Mouse (Mus musculus) liver, embryonic 11.5 days (tissue): ENCODE measurements around the gene Prdx6. TPM values are rescaled to one million over a fixed set of nuclear protein-coding genes. Genes with fewer than 3 reads are reported as not detected.

Experiments used
- ATAC-seq: fragments of 200-750 bp; cut with Nextera tagmentation; replicated peaks from 2 replicates; pipeline ENCODE4 v1.8.0; 2017; ENCODE audit warnings: moderate number of reproducible peaks, mild to moderate bottlenecking, moderate TSS enrichment, moderate library complexity; ENCODE audit not compliant: low FRiP score
- DNase-seq: peaks from one replicate; pipeline ENCODE4 v3.0.0-alpha.2; 2017; ENCODE audit warnings: low spot score
- H3K27ac ChIP-seq: fragments of 300-500 bp; sonication (generic); 2 replicates; pipeline ENCODE4 v1.5.1; 2014; ENCODE audit warnings: mild to moderate bottlenecking, low read depth, low read length, control low read depth
- H3K27me3 ChIP-seq: fragments of 300-500 bp; sonication (generic); replicated peaks from 2 replicates; pipeline ENCODE4 v1.6.1; 2014; ENCODE audit warnings: low read length, mixed read lengths; ENCODE audit not compliant: control insufficient read depth, insufficient read depth
- H3K36me3 ChIP-seq: fragments of 300-500 bp; sonication (generic); 2 replicates; pipeline ENCODE4 v1.6.1; 2014; ENCODE audit warnings: mild to moderate bottlenecking, low read length, moderate library complexity, mixed read lengths; ENCODE audit not compliant: control insufficient read depth, insufficient read depth
- H3K4me1 ChIP-seq: fragments of 300-500 bp; sonication (generic); replicated peaks from 2 replicates; pipeline ENCODE4 v1.6.1; 2014; ENCODE audit warnings: low read length, mixed read lengths; ENCODE audit not compliant: control insufficient read depth, insufficient read depth
- H3K4me2 ChIP-seq: fragments of 300-500 bp; sonication (generic); 2 replicates; pipeline ENCODE4 v1.6.1; 2014; ENCODE audit warnings: mild to moderate bottlenecking, control low read depth, moderate library complexity
- H3K4me3 ChIP-seq: fragments of 300-500 bp; sonication (generic); 2 replicates; pipeline ENCODE4 v1.5.1; 2014; ENCODE audit warnings: low read depth, low read length, control low read depth
- H3K9ac ChIP-seq: fragments of 300-500 bp; sonication (generic); 2 replicates; pipeline ENCODE4 v1.6.1; 2014; ENCODE audit warnings: low read depth, low read length, control low read depth
- H3K9me3 ChIP-seq: fragments of 300-500 bp; sonication (generic); 2 replicates; pipeline ENCODE4 v1.6.1; 2016; ENCODE audit warnings: low read length, inconsistent platforms, mixed read lengths; ENCODE audit not compliant: control insufficient read depth
- WGBS: fragments of 180-500 bp; shearing (Covaris S2); extraction: QIAGEN DNeasy Blood & Tissue Kit; methylation state at CpG from one replicate; pipeline ENCODE4 v1.1.7; 2014; 5-methylcytosine and 5-hydroxymethylcytosine counted together
- polyA plus RNA-seq: library from polyadenylated mRNA; unstranded; fragments of >200 nt; fragmentation: Nextera tagmentation; extraction: Ambion mirVana; gene quantifications from 2 replicates; pipeline ENCODE4 v1.2.1, GENCODE M21; 2014

The Prdx6 gene
- polyA plus RNA-seq, 1 experiment from 2014 or later: 744 TPM

GRCm38 (mm10) chr1:161269346-161269745 lies 18.3 kb upstream of the Prdx6 start:
- no peak overlapping the region for H3K4me3 ChIP-seq
- peaks cover 10% of the 10 kb centered on the region for H3K4me1 ChIP-seq
- no peak overlapping the region for H3K9ac ChIP-seq
- no peaks in the 10 kb centered on the region for H3K36me3 ChIP-seq
- no peaks in the 10 kb centered on the region for H3K27me3 ChIP-seq
- H3K27ac ChIP-seq: peak overlapping the region; percentile 26; the same call in 1 of the 2 replicates
- H3K9me3 ChIP-seq: no peaks in the 10 kb centered on the region
- no peak overlapping the region for H3K4me2 ChIP-seq
- ATAC-seq: peak; percentile 38; the same call in 1 of the 2 replicates
- no peak for DNase-seq
- 59% methylated on average over 4 of the region's 4 CpGs for WGBS

GRCm38 (mm10) chr1:161268884-161269283 lies 17.9 kb upstream of the Prdx6 start:
- Histone ChIP-seq H3K27me3 (no peaks in the 10 kb centered on the region), H3K27ac (peak overlapping the region; percentile 26; the same call in 1 of the 2 replicates), H3K4me3 (no peak overlapping the region), H3K36me3 (no peaks in the 10 kb centered on the region), H3K4me2 (no peak overlapping the region), H3K4me1 (peaks cover 10% of the 10 kb centered on the region), H3K9me3 (no peaks in the 10 kb centered on the region), H3K9ac (no peak overlapping the region)
- DNase-seq: no peak
- 38% methylated on average over 5 of the region's 5 CpGs for WGBS
- peak; percentile 86 for ATAC-seq

DNA sequence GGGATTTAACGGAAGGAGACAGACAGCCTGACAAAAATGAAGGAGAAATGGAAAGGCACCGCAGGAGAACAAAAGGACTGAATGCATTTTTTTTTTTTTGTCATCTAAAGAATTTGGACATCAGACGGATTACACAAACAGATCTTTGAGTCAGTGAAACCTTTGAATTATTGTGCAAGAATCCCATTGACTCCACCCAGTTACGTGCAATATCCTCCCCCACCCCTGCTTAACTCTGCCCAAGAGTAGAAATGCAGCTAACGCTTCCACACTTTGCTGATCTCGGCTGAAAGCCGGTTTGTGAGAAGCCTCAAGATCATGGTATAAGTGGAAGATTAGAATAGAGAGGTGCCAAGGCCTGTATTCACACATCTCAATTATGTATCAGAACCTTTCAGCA lies 17.1 kb upstream of the Prdx6 start:
- Histone ChIP-seq H3K4me3 (no peak overlapping the region), H3K4me1 (peaks cover 10% of the 10 kb centered on the region), H3K27me3 (no peaks in the 10 kb centered on the region), H3K4me2 (peak overlapping the region; percentile 17; the same call in 1 of the 2 replicates), H3K9me3 (no peaks in the 10 kb centered on the region), H3K27ac (0 out of 2 replicates have a peak overlapping the region, but pooled peaks have one; percentile 25), H3K9ac (no peak overlapping the region), H3K36me3 (no peaks in the 10 kb centered on the region)
- ATAC-seq: peak; percentile 38
- 61% methylated on average over 7 of the region's 7 CpGs for WGBS
- DNase-seq: no peak

DNA sequence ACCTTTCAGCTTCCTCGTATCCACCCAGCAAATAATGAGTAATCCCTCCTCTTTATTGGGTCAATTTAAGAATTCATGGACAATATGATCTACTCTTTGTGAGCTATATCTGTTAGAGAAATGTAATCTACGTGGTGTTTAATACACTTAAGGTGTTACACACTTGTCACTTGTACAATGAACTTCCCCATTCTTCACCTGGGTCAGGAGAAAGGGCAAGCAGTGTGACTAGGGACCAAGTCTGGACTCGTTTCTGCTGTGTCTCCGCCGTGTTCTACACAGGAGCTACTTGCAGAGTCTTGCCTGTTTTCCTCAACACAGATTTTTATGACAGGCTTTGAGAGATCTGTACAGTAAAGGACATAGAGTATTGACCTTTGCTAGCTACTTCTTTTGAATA lies 13.9 kb upstream of the Prdx6 start:
- ATAC-seq (no peak), DNase-seq (no peak)
- H3K9ac ChIP-seq: no peak overlapping the region
- H3K9me3 ChIP-seq: no peaks in the 10 kb centered on the region
- no peaks in the 10 kb centered on the region for H3K27me3 ChIP-seq
- H3K4me1 ChIP-seq: peaks cover 10% of the 10 kb centered on the region
- H3K4me3 ChIP-seq: no peak overlapping the region
- no peak overlapping the region for H3K27ac ChIP-seq
- WGBS: 78% methylated on average over 5 of the region's 5 CpGs
- no peak overlapping the region for H3K4me2 ChIP-seq
- no peaks in the 10 kb centered on the region for H3K36me3 ChIP-seq

GRCm38 (mm10) chr1:161263584-161263983 lies 12.6 kb upstream of the Prdx6 start:
- WGBS: 89% methylated on average over 8 of the region's 8 CpGs

GRCm38 (mm10) chr1:161262542-161262941 lies 11.5 kb upstream of the Prdx6 start:
- Histone ChIP-seq H3K36me3 (no peaks in the 10 kb centered on the region), H3K27me3 (no peaks in the 10 kb centered on the region), H3K4me1 (no peaks in the 10 kb centered on the region), H3K9ac (no peak overlapping the region), H3K4me2 (no peak overlapping the region), H3K27ac (no peak overlapping the region), H3K9me3 (no peaks in the 10 kb centered on the region), H3K4me3 (no peak overlapping the region)
- ATAC-seq: no peak
- 77% methylated on average over 2 of the region's 2 CpGs for WGBS
- DNase-seq: no peak

More at GRCm38 (mm10) chr1:161263584-161263983, 12.6 kb upstream of the Prdx6 start:
- Histone ChIP-seq H3K27me3 (no peaks in the 10 kb centered on the region), H3K4me2 (no peak overlapping the region), H3K9ac (no peak overlapping the region), H3K36me3 (no peaks in the 10 kb centered on the region), H3K27ac (no peak overlapping the region), H3K4me1 (peaks cover 4% of the 10 kb centered on the region), H3K4me3 (no peak overlapping the region), H3K9me3 (no peaks in the 10 kb centered on the region)
- DNase-seq (no peak), ATAC-seq (no peak)

GRCm38 (mm10) chr1:161260761-161261160 lies 9.7 kb upstream of the Prdx6 start:
- ATAC-seq: no peak
- Histone ChIP-seq H3K27me3 (no peaks in the 10 kb centered on the region), H3K9me3 (no peaks in the 10 kb centered on the region), H3K4me1 (0 out of 2 replicates have a peak, but pooled peaks cover 5% of the 10 kb centered on the region), H3K4me2 (no peak overlapping the region), H3K36me3 (no peaks in the 10 kb centered on the region), H3K4me3 (no peak overlapping the region), H3K9ac (no peak overlapping the region), H3K27ac (no peak overlapping the region)
- WGBS: 63% methylated on average over 2 of the region's 2 CpGs
- DNase-seq: no peak

DNA sequence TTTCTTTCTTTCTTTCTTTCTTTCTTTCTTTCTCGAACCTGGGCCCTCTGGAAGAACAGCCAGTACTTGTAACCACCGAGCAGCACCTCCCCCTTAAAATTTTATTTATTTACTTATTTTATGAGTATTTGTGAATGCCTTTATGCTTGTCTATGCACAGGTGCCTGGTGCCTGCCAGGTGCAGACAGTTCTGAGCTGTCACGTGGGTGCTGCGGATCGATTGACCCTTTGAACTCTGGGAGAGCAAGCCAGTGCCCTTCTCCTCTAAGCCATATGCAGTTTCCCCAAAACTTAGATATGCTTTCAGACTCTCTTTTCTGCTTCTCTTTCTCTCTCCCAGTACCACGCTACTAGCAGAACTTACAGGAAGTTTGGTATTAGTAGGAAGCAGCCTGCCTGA lies 8.1 kb upstream of the Prdx6 start:
- Histone ChIP-seq H3K27ac (no peak overlapping the region), H3K27me3 (no peaks in the 10 kb centered on the region), H3K9me3 (no peaks in the 10 kb centered on the region), H3K4me2 (no peak overlapping the region), H3K36me3 (no peaks in the 10 kb centered on the region), H3K4me1 (peaks cover 13% of the 10 kb centered on the region), H3K4me3 (no peak overlapping the region), H3K9ac (no peak overlapping the region)
- ATAC-seq (0 out of 2 replicates have a peak, but pooled peaks have one; percentile 44), DNase-seq (no peak)
- 74% methylated on average over 5 of the region's 6 CpGs for WGBS

DNA sequence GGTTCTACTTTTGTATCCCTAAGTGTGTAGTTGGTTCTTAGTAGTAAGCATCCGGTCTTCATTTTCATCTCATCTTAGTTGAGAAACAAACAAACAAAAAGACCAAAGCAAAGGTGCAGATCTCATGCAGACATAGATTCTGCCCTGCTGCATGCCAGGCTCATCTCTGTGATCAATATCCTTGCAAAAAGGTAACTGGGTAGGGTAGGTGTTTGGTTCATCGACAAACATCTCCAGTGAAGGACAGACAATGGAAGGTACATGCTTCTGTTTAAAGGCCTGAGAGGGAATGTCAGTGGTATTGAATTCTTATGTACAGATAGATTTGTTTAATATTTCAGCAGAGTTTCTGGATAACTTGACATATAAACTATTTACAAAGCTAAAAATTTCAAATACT lies 7.3 kb upstream of the Prdx6 start:
- ATAC-seq (no peak), DNase-seq (no peak)
- Histone ChIP-seq H3K27ac (no peak overlapping the region), H3K9ac (no peak overlapping the region), H3K27me3 (no peaks in the 10 kb centered on the region), H3K4me3 (no peak overlapping the region), H3K9me3 (no peaks in the 10 kb centered on the region), H3K4me1 (peaks cover 20% of the 10 kb centered on the region), H3K36me3 (no peaks in the 10 kb centered on the region), H3K4me2 (no peak overlapping the region)
- WGBS: 89% methylated on average over 2 of the region's 2 CpGs
